Mouse (Mus musculus) c-Kit-positive CD71-positive TER-119-positive erythroid progenitor cells, embryonic 14.5 days (primary cell): ENCODE measurements at regions not wholly inside any gene's neighbourhood (a gene's known extent, or its start where the extent isn't known, plus 50 kb on each side); places are given as distances from the start of the nearest gene placed in this dataset.

Source experiments
- DNase-seq: peaks from one replicate; pipeline ENCODE4 v3.0.0-alpha.2; 2013; ENCODE audit warnings: low spot score

- no peak for DNase-seq
These were observed 52.7 kb upstream of the Rab3gap2 start for GRCm38 (mm10) chr1:185151130-185151799.

GRCm38 (mm10) chr1:185150431-185151129, 53.3 kb upstream of the Rab3gap2 start:
- DNase-seq: no peak

GRCm38 (mm10) chr1:185144791-185145190, 59.1 kb upstream of the Rab3gap2 start:
- DNase-seq: no peak

- no peak for DNase-seq
These were observed 59.9 kb upstream of the Rab3gap2 start for GRCm38 (mm10) chr1:185144006-185144405.

GRCm38 (mm10) chr1:185140317-185140716, 63.6 kb upstream of the Rab3gap2 start:
- no peak for DNase-seq

GRCm38 (mm10) chr1:185128209-185128608, 75.7 kb upstream of the Rab3gap2 start:
- no peak for DNase-seq

- no peak for DNase-seq
These were observed 78.1 kb upstream of the Rab3gap2 start for GRCm38 (mm10) chr1:185125737-185126286.

GRCm38 (mm10) chr1:185121552-185121951, 82.4 kb upstream of the Rab3gap2 start:
- no peak for DNase-seq

GRCm38 (mm10) chr1:185120416-185120815, 83.5 kb upstream of the Rab3gap2 start:
- DNase-seq: no peak

GRCm38 (mm10) chr1:185117711-185118110, 86.2 kb upstream of the Rab3gap2 start:
- DNase-seq: no peak

GRCm38 (mm10) chr1:185113687-185114086, 90.2 kb upstream of the Rab3gap2 start:
- no peak for DNase-seq

- DNase-seq: no peak
These were observed 91.9 kb upstream of the Rab3gap2 start for GRCm38 (mm10) chr1:185112017-185112399.

GRCm38 (mm10) chr1:185111347-185112016, 92.4 kb upstream of the Rab3gap2 start:
- no peak for DNase-seq

- DNase-seq: no peak
These were observed 98.7 kb upstream of the Rab3gap2 start for GRCm38 (mm10) chr1:185104945-185105884.

- no peak for DNase-seq
These were observed 100.1 kb upstream of the Rab3gap2 start for GRCm38 (mm10) chr1:185103803-185104202.

- no peak for DNase-seq
These were observed 99.9 kb upstream of the Mark1 start for GRCm38 (mm10) chr1:185098975-185099958.

- DNase-seq: no peak
These were observed 99.0 kb upstream of the Mark1 start for GRCm38 (mm10) chr1:185098195-185098974.

GRCm38 (mm10) chr1:185096741-185097140, 97.4 kb upstream of the Mark1 start:
- DNase-seq: no peak

- no peak for DNase-seq
These were observed 93.4 kb upstream of the Mark1 start for GRCm38 (mm10) chr1:185092757-185093156.
